ENCODE assay signal across 8 mouse cellular contexts in genomic region chr7:109703190-109704015, GRCm38 (mm10). TPM values are rescaled to one million over a fixed set of nuclear protein-coding genes. Genes with fewer than 3 reads are reported as not detected.
DNase-seq lines count a peak whose midpoint lies in the region; ATAC-seq and TF ChIP-seq lines count a peak whose summit lies in the region.

Gene St5 (minus strand): TSS chr7:109703605.
Gene Akip1 (plus strand): TSS chr7:109703690.

- no peak for TF ChIP-seq EP300 in MEL (IDR thresholded peaks at IDR 0.05; ENCODE audit: low read depth in 1 of 2, low read length in 2 of 2)
- TF ChIP-seq EP300 in lung, postnatal 0 days (IDR thresholded peaks at IDR 0.05), result no peak

- DNase-seq in MEL (ENCODE audit: low read depth, low spot score), result peak; percentile 97
- peak; percentile 86 for DNase-seq in cerebellum, adult 9-10 months
- peak; percentile 98 for DNase-seq in hindbrain, embryonic 10.5 days (ENCODE audit: low spot score)
- peak; percentile 94 for DNase-seq in layer of hippocampus, adult 9-11 months
- DNase-seq in lung, postnatal 0 days (ENCODE audit: low spot score), result peak; percentile 98
- peak; percentile 97 for DNase-seq in ovary, postnatal 14 days (ENCODE audit: low spot score)
- DNase-seq in thymus, postnatal 14 days, result peak; percentile 99

- H3K4me3 ChIP-seq in MEL (ENCODE audit: control insufficient read depth in 1 of 2, insufficient read depth in 1 of 2, low read depth in 2 of 2, low read length in 2 of 2), result peak within 1 kb of the TSS; percentile 72 to 88
- peak within 1 kb of the TSS; percentile 75 for H3K4me3 ChIP-seq in hindbrain, embryonic 10.5 days
- H3K4me3 ChIP-seq in lung, postnatal 0 days (ENCODE audit: low read depth, low read length), result peak within 1 kb of the TSS; percentile 75

- TF ChIP-seq POLR2A in MEL (IDR thresholded peaks at IDR 0.05; ENCODE audit: control insufficient read depth in 1 of 2, insufficient read depth in 1 of 2, low read depth in 1 of 2, low read length in 2 of 2, poor library complexity in 1 of 2), result peak; percentile 85 to 91

- no peaks in the 10 kb centered on the region for H3K27me3 ChIP-seq in MEL (ENCODE audit: control insufficient read depth in 1 of 2, insufficient read depth in 2 of 2, low read length in 2 of 2)
- H3K27me3 ChIP-seq in hindbrain, embryonic 10.5 days (ENCODE audit: insufficient read depth, poor library complexity, severe bottlenecking), result peaks cover 11% of the 10 kb centered on the region
- H3K27me3 ChIP-seq in lung, postnatal 0 days (replicated peaks; ENCODE audit: insufficient read depth, low read length), result no peaks in the 10 kb centered on the region

- peaks cover 4% of the 10 kb centered on the region for H3K79me2 ChIP-seq in MEL (ENCODE audit: control insufficient read depth, insufficient read depth, low read length, poor library complexity)

- ATAC-seq in frontal cortex, adult (ENCODE audit: low TSS enrichment), result peak; percentile 87
- ATAC-seq in lung, postnatal 0 days, result peak; percentile 93

- peak within 1 kb of the TSS; percentile 90 for H3K9ac ChIP-seq in MEL (ENCODE audit: control insufficient read depth, low read depth, low read length, poor library complexity, severe bottlenecking)
- peak within 1 kb of the TSS; percentile 61 for H3K9ac ChIP-seq in lung, postnatal 0 days (replicated peaks; ENCODE audit: low read depth)

- TF ChIP-seq RAD21 in MEL (IDR thresholded peaks at IDR 0.05; ENCODE audit: low read depth, low read length), result no peak

- peak within 1 kb of the TSS; percentile 58 for H3K4me2 ChIP-seq in lung, postnatal 0 days (replicated peaks; ENCODE audit: low read depth, low read length)

- H3K36me3 ChIP-seq in MEL (ENCODE audit: control insufficient read depth in 1 of 2, insufficient read depth in 2 of 2, low read length in 2 of 2), result peaks cover 0 to 22% of the 10 kb centered on the region in 2 experiments; a peak in 2 of 4 replicates
- H3K36me3 ChIP-seq in hindbrain, embryonic 10.5 days, result peaks cover 13% of the 10 kb centered on the region
- H3K36me3 ChIP-seq in lung, postnatal 0 days (ENCODE audit: insufficient read depth, low read length), result no peaks in the 10 kb centered on the region

- TF ChIP-seq CTCF in MEL (IDR thresholded peaks at IDR 0.05 in 2 of 3, conservative IDR thresholded peaks at IDR 0.05 in 1 of 3; ENCODE audit: control insufficient read depth in 1 of 3, insufficient read depth in 1 of 3, low read depth in 2 of 3, low read length in 3 of 3, poor library complexity in 1 of 3, severe bottlenecking in 1 of 3), result no peak
- TF ChIP-seq CTCF in lung, postnatal 0 days (IDR thresholded peaks at IDR 0.05), result no peak; the same call in 1 of the 2 replicates

- no peaks in the 10 kb centered on the region for H3K9me3 ChIP-seq in MEL (replicated peaks; ENCODE audit: insufficient read depth, low read length)
- no peaks in the 10 kb centered on the region for H3K9me3 ChIP-seq in hindbrain, embryonic 10.5 days
- H3K9me3 ChIP-seq in lung, postnatal 0 days (ENCODE audit: low read length), result no peaks in the 10 kb centered on the region

- under 1% methylated on average over 61 of the region's 61 CpGs for WGBS in hindbrain, embryonic 10.5 days
- WGBS in lung, postnatal 0 days, result 1% methylated on average over 58 of the region's 61 CpGs

- H3K4me1 ChIP-seq in MEL (ENCODE audit: control insufficient read depth in 1 of 2, insufficient read depth in 2 of 2, low read length in 2 of 2), result peaks cover 3 to 25% of the 10 kb centered on the region in 2 experiments
- peaks cover 28% of the 10 kb centered on the region for H3K4me1 ChIP-seq in hindbrain, embryonic 10.5 days (replicated peaks)
- H3K4me1 ChIP-seq in lung, postnatal 0 days (ENCODE audit: insufficient read depth, low read depth, low read length), result peaks cover 11% of the 10 kb centered on the region

- H3K27ac ChIP-seq in MEL (ENCODE audit: control insufficient read depth, low read depth, low read length), result peak within 1 kb of the TSS; percentile 56
- H3K27ac ChIP-seq in hindbrain, embryonic 10.5 days, result peak within 1 kb of the TSS; percentile 93
- peak within 1 kb of the TSS; percentile 81 for H3K27ac ChIP-seq in lung, postnatal 0 days (ENCODE audit: low read length)

TF ChIP-seq in MEL, 35 proteins besides CTCF, POLR2A, EP300 and RAD21:
- TF ChIP-seq SIN3A (IDR thresholded peaks at IDR 0.05; ENCODE audit: low read length) (peak; percentile 79), UBTF (IDR thresholded peaks at IDR 0.05; ENCODE audit: borderline replicate concordance, insufficient read depth, low read depth, low read length) (no peak), NELFE (IDR thresholded peaks at IDR 0.05; ENCODE audit: low read depth, low read length) (peak; percentile 80), MXI1 (IDR thresholded peaks at IDR 0.05; ENCODE audit: low read depth, low read length) (peak; percentile 90), CHD1 (IDR thresholded peaks at IDR 0.05; ENCODE audit: low read depth, low read length) (no peak), MYC (IDR thresholded peaks at IDR 0.05; ENCODE audit: low read depth, low read length) (peak; percentile 50; the same call in 1 of the 2 replicates), POLR2AphosphoS2 (IDR thresholded peaks at IDR 0.05; ENCODE audit: low read length) (peak; percentile 41; the same call in 1 of the 2 replicates), HCFC1 (IDR thresholded peaks at IDR 0.05; ENCODE audit: low read depth, low read length) (peak; percentile 73), MYB (IDR thresholded peaks at IDR 0.05; ENCODE audit: low read depth, low read length) (no peak), ZC3H11A (IDR thresholded peaks at IDR 0.05; ENCODE audit: low read depth, low read length) (no peak), E2F4 (IDR thresholded peaks at IDR 0.05; ENCODE audit: borderline replicate concordance, low read depth, low read length) (peak; percentile 59; the same call in 1 of the 2 replicates), ELF1 (IDR thresholded peaks at IDR 0.05; ENCODE audit: low read depth, low read length) (peak; percentile 93), MEF2A (IDR thresholded peaks at IDR 0.05; ENCODE audit: extremely low read depth, insufficient replicate concordance, low read depth, low read length, poor library complexity, severe bottlenecking) (no peak), CHD2 (IDR thresholded peaks at IDR 0.05; ENCODE audit: low read length) (no peak), ZNF384 (IDR thresholded peaks at IDR 0.05; ENCODE audit: low read depth, low read length) (no peak), BHLHE40 (IDR thresholded peaks at IDR 0.05; ENCODE audit: borderline replicate concordance, low read depth, low read length) (peak; percentile 81), NRF1 (IDR thresholded peaks at IDR 0.05; ENCODE audit: insufficient read depth, low read depth, low read length, poor library complexity, severe bottlenecking) (peak; percentile 96), MAZ (IDR thresholded peaks at IDR 0.05; ENCODE audit: low read depth, low read length) (0 out of 2 replicates have a peak, but pooled peaks have one; percentile 17), TBP (IDR thresholded peaks at IDR 0.05; ENCODE audit: low read depth, low read length) (no peak), ZMIZ1 (IDR thresholded peaks at IDR 0.05; ENCODE audit: low read depth, low read length) (peak; percentile 44; the same call in 1 of the 2 replicates), KAT2A (conservative IDR thresholded peaks at IDR 0.05; ENCODE audit: low read depth, low read length) (no peak; the same call in 1 of the 2 replicates), MAX (IDR thresholded peaks at IDR 0.05; ENCODE audit: low read length) (peak; percentile 98), GABPA (IDR thresholded peaks at IDR 0.05; ENCODE audit: low read depth, low read length) (no peak), TCF12 (IDR thresholded peaks at IDR 0.05; ENCODE audit: low read depth, low read length) (0 out of 2 replicates have a peak, but pooled peaks have one; percentile 11), GATA1 (IDR thresholded peaks at IDR 0.05; ENCODE audit: low read depth, low read length) (no peak), MAFK (IDR thresholded peaks at IDR 0.05; ENCODE audit: borderline replicate concordance, low read depth, low read length) (no peak), USF2 (IDR thresholded peaks at IDR 0.05; ENCODE audit: borderline replicate concordance in 1 of 2, insufficient read depth in 1 of 2, low read depth in 1 of 2, low read length in 2 of 2) (peak in 1 of 2 experiments; percentile 53; a peak in 1 of 4 replicates), JUND (IDR thresholded peaks at IDR 0.05; ENCODE audit: low read depth, low read length) (no peak), ZKSCAN1 (IDR thresholded peaks at IDR 0.05; ENCODE audit: low read depth, low read length) (no peak), USF1 (IDR thresholded peaks at IDR 0.05; ENCODE audit: low read depth, low read length) (peak; percentile 94), RCOR1 (IDR thresholded peaks at IDR 0.05; ENCODE audit: low read depth, low read length) (no peak), TAL1 (IDR thresholded peaks at IDR 0.05; ENCODE audit: low read length) (no peak), SMC3 (IDR thresholded peaks at IDR 0.05; ENCODE audit: low read depth, low read length) (no peak), POLR2AphosphoS5 (IDR thresholded peaks at IDR 0.05; ENCODE audit: borderline replicate concordance, low read depth, low read length) (no peak), ETS1 (IDR thresholded peaks at IDR 0.05; ENCODE audit: low read depth, low read length) (0 out of 2 replicates have a peak, but pooled peaks have one; percentile 37)

RNA-seq across cellular contexts. Expression of gene St5, which starts in this region (rescaled TPM):
- 2.6 and 2.7 TPM in 2 replicates for total RNA-seq in MEL (2012; rRNA removed)
- polyA plus RNA-seq in MEL (2012; ENCODE audit: insufficient read depth in 1 of 2, insufficient read length in 2 of 2, low read depth in 1 of 2, low replicate concordance in 2 of 2, missing spikeins in 1 of 2), result 1 to 10 TPM in 1 of 2 experiments, not detected in 1; 3.4 TPM
- polyA plus RNA-seq in hindbrain, embryonic 10.5 days (2016; fragmentation: Nextera tagmentation; extraction: Ambion mirVana), result 43.2 and 44.3 TPM in 2 replicates
- 58.9 and 61.8 TPM in 2 replicates for polyA plus RNA-seq in lung, postnatal 0 days (2015; fragmentation: Nextera tagmentation; extraction: Ambion mirVana)

RNA-seq across cellular contexts. Expression of gene Akip1, which starts in this region (rescaled TPM):
- 26.4 and 29.0 TPM in 2 replicates for total RNA-seq in MEL (2012; rRNA removed)
- 10 to 100 TPM in 1 of 2 experiments, not detected in 1; 34.0 TPM for polyA plus RNA-seq in MEL (2012; ENCODE audit: insufficient read depth in 1 of 2, insufficient read length in 2 of 2, low read depth in 1 of 2, low replicate concordance in 2 of 2, missing spikeins in 1 of 2)
- polyA plus RNA-seq in hindbrain, embryonic 10.5 days (2016; fragmentation: Nextera tagmentation; extraction: Ambion mirVana), result 24.5 and 27.2 TPM in 2 replicates
- 48.6 and 52.5 TPM in 2 replicates for polyA plus RNA-seq in lung, postnatal 0 days (2015; fragmentation: Nextera tagmentation; extraction: Ambion mirVana)

Comparison
In these comparisons a context has a peak if more than half of its experiments do, and no peak if none do; other contexts are left out.
1. Peak in every context shown above with its lines: DNase-seq, ATAC-seq, H3K4me3 ChIP-seq and H3K27ac ChIP-seq.
2. RNA of gene St5 (polyA plus RNA-seq): 58.9 to 61.8 TPM in lung, postnatal 0 days and 43.2 to 44.3 TPM in hindbrain, embryonic 10.5 days; 3.4 TPM in MEL; every median in the first group is over 10 times any median in the second.